Comparison of ENCODE assay signal across 31 mouse cellular contexts in genomic region chrX:157595927-157596326, GRCm38 (mm10). TPM values are rescaled to one million over a fixed set of nuclear protein-coding genes. Genes with fewer than 3 reads are reported as not detected.
A peak's percentile ranks its signal among the peaks of the same experiment; 100 is the strongest.
DNase-seq lines count a peak whose midpoint lies in the region; ATAC-seq and TF ChIP-seq lines count a peak whose summit lies in the region.
"Had no signal": no experiment of that assay in that cellular context is flagged by ENCODE, and none has a peak within 500 bp of the region (broad histone marks: within the 10 kb centered on the region; RNA-seq: fewer than 3 reads in every experiment).

No protein-coding gene starts in this region.

- WGBS in heart, embryonic 13.5 days, result 62% methylated on average over 6 of the region's 6 CpGs
- WGBS in hindbrain, postnatal 0 days, result 87% methylated on average over 6 of the region's 6 CpGs

- TF ChIP-seq CTCF in hindbrain, postnatal 0 days (IDR thresholded peaks at IDR 0.05; ENCODE audit: low read depth), result no peak

- H3K9me3 ChIP-seq in heart, embryonic 13.5 days, result no peaks in the 10 kb centered on the region
- no peaks in the 10 kb centered on the region for H3K9me3 ChIP-seq in hindbrain, postnatal 0 days (ENCODE audit: low read length)
- H3K9me3 ChIP-seq: embryonic facial prominence, embryonic 12.5 days; heart, embryonic 12.5 days; hindbrain, embryonic 13.5 days; limb, embryonic 13.5 days; midbrain, embryonic 10.5 days; midbrain, embryonic 15.5 days had no signal

- H3K27ac ChIP-seq in heart, embryonic 13.5 days (replicated peaks), result no peak overlapping the region
- no peak overlapping the region for H3K27ac ChIP-seq in hindbrain, postnatal 0 days
- H3K27ac ChIP-seq: embryonic facial prominence, embryonic 12.5 days; heart, adult 2 months; hindbrain, embryonic 13.5 days; left cerebral cortex, adult 2 months; limb, embryonic 13.5 days; midbrain, embryonic 10.5 days; midbrain, embryonic 15.5 days had no signal

- DNase-seq in heart, postnatal 10 days, result no peak
- DNase-seq in 416B (ENCODE audit: low read depth), result peak; percentile 81
- DNase-seq in frontal cortex, postnatal 14 days (ENCODE audit: low spot score in 2 of 2), result no peak
- no peak for DNase-seq in spleen, postnatal 14 days (ENCODE audit: low spot score in 2 of 2)
- DNase-seq in hindbrain, postnatal 0 days (ENCODE audit: low spot score), result no peak
- DNase-seq: adrenal gland, postnatal 25 days; cerebellum, postnatal 14 days; gastrocnemius, postnatal 36 days; heart, adult 2 months; kidney, adult 11 months; kidney, postnatal 36 days; lung, postnatal 36 days; right cerebral cortex, postnatal 25 days; thymus, postnatal 25 days had no signal

- intact Hi-C loops in heart, postnatal 10 days (cut with DNase I), result loop anchor here (5.0 to 10.0 kb wide), 2 partner anchors 104 to 1659 kb away; partner anchors contain the start of gene Sms

- H3K4me3 ChIP-seq in heart, embryonic 13.5 days, result no peak overlapping the region
- H3K4me3 ChIP-seq in hindbrain, postnatal 0 days (ENCODE audit: low read length), result no peak overlapping the region
- H3K4me3 ChIP-seq: embryonic facial prominence, embryonic 12.5 days; heart, adult 2 months; hindbrain, embryonic 13.5 days; layer of hippocampus, adult 2 months; left cerebral cortex, adult 2 months; limb, embryonic 13.5 days; midbrain, embryonic 15.5 days had no signal

- peaks cover 4% of the 10 kb centered on the region for H3K36me3 ChIP-seq in heart, embryonic 13.5 days
- no peaks in the 10 kb centered on the region for H3K36me3 ChIP-seq in hindbrain, postnatal 0 days (ENCODE audit: insufficient read depth, low read length)
- H3K36me3 ChIP-seq: embryonic facial prominence, embryonic 12.5 days; hindbrain, embryonic 13.5 days; limb, embryonic 13.5 days; midbrain, embryonic 15.5 days had no signal

- H3K9ac ChIP-seq in heart, embryonic 13.5 days, result no peak overlapping the region
- H3K9ac ChIP-seq in hindbrain, postnatal 0 days (replicated peaks; ENCODE audit: low read length), result no peak overlapping the region
- H3K9ac ChIP-seq: embryonic facial prominence, embryonic 12.5 days; heart, embryonic 12.5 days; limb, embryonic 13.5 days; midbrain, embryonic 15.5 days had no signal

- ATAC-seq in heart, embryonic 13.5 days (ENCODE audit: extremely low read depth, insufficient number of reproducible peaks, low FRiP score, low TSS enrichment), result no peak
- ATAC-seq in common myeloid progenitor, adult 5-6 weeks (replicated peaks; ENCODE audit: low read depth, poor library complexity, severe bottlenecking), result peak; percentile 68
- ATAC-seq in megakaryocyte progenitor cell, adult 5-6 weeks (replicated peaks; ENCODE audit: poor library complexity), result peak; percentile 40
- no peak for ATAC-seq in hindbrain, postnatal 0 days
- ATAC-seq: forebrain, embryonic 14.5 days; inflammation-experienced regulatory T-cells, adult 6 months; midbrain, embryonic 15.5 days had no signal

- peaks cover 14% of the 10 kb centered on the region for H3K4me1 ChIP-seq in heart, embryonic 13.5 days
- no peaks in the 10 kb centered on the region for H3K4me1 ChIP-seq in hindbrain, postnatal 0 days (ENCODE audit: insufficient read depth, low read length)
- H3K4me1 ChIP-seq: embryonic facial prominence, embryonic 12.5 days had no signal

- peak overlapping the region; percentile 66 for H3K4me2 ChIP-seq in heart, embryonic 13.5 days
- no peak overlapping the region for H3K4me2 ChIP-seq in hindbrain, postnatal 0 days (ENCODE audit: low read depth, low read length)

- H3K27me3 ChIP-seq in heart, embryonic 13.5 days (replicated peaks), result no peaks in the 10 kb centered on the region
- H3K27me3 ChIP-seq in hindbrain, postnatal 0 days (ENCODE audit: insufficient read depth, low read length), result no peaks in the 10 kb centered on the region
- H3K27me3 ChIP-seq: embryonic facial prominence, embryonic 12.5 days; heart, embryonic 12.5 days; hindbrain, embryonic 13.5 days; limb, embryonic 13.5 days; midbrain, embryonic 15.5 days had no signal

RNA-seq across cellular contexts. Expression of gene Mbtps2, which starts 2.6 kb away (rescaled TPM):
- polyA plus RNA-seq in heart, embryonic 13.5 days (2015; fragmentation: Nextera tagmentation; extraction: Ambion mirVana), result 15.0 and 16.8 TPM in 2 replicates
- total RNA-seq in heart, postnatal 10 days (2021), result 10 to 100 TPM; 15.9 to 17.2 TPM
- total RNA-seq in common myeloid progenitor, adult 5-6 weeks (2017), result 18.6 and 30.1 TPM in 2 replicates
- 24.9 and 28.4 TPM in 2 replicates for total RNA-seq in megakaryocyte progenitor cell, adult 5-6 weeks (2015)
- 9.5 and 14.1 TPM in 2 replicates for total RNA-seq in megakaryocyte progenitor cell, adult 5-6 weeks (2017)
- 10.3 and 14.5 TPM in 2 replicates for total RNA-seq in hindbrain, postnatal 0 days (2014; rRNA removed)
- 21.6 and 22.6 TPM in 2 replicates for polyA plus RNA-seq in hindbrain, postnatal 0 days (2015; fragmentation: Nextera tagmentation; extraction: Ambion mirVana)

RNA-seq across cellular contexts. Expression of gene Yy2, which starts 27.1 kb away (rescaled TPM):
- 2.6 and 3.1 TPM in 2 replicates for polyA plus RNA-seq in heart, embryonic 13.5 days (2015; fragmentation: Nextera tagmentation; extraction: Ambion mirVana)
- 1 to 10 TPM in 1 of 2 experiments, under 1 TPM in 1; 0.20 to 1.0 TPM for total RNA-seq in heart, postnatal 10 days (2021)
- total RNA-seq in common myeloid progenitor, adult 5-6 weeks (2017), result 4.9 and 8.1 TPM in 2 replicates
- 4.3 and 8.7 TPM in 2 replicates for total RNA-seq in megakaryocyte progenitor cell, adult 5-6 weeks (2015)
- 2.9 and 4.0 TPM in 2 replicates for total RNA-seq in megakaryocyte progenitor cell, adult 5-6 weeks (2017)
- total RNA-seq in hindbrain, postnatal 0 days (2014; rRNA removed), result 1.4 and 3.3 TPM in 2 replicates
- 1.0 and 2.8 TPM in 2 replicates for polyA plus RNA-seq in hindbrain, postnatal 0 days (2015; fragmentation: Nextera tagmentation; extraction: Ambion mirVana)
- total RNA-seq: layer of hippocampus, postnatal 14 days; left cerebral cortex, postnatal 36 days had no signal
- polyA plus RNA-seq: brain, embryonic 14.5 days; cerebellum, adult 2 months; heart, adult 2 months had no signal

Comparison
In these comparisons a context has a peak if more than half of its experiments do, and no peak if none do; other contexts are left out.
1. ATAC-seq: peak in common myeloid progenitor, adult 5-6 weeks (single experiment) and megakaryocyte progenitor cell, adult 5-6 weeks (single experiment); none in heart, embryonic 13.5 days (single experiment) and hindbrain, postnatal 0 days (single experiment).